Mouse (Mus musculus) olfactory bulb, adult 2 months (tissue): ENCODE results near the gene Prickle1. TPM values are rescaled to one million over a fixed set of nuclear protein-coding genes. Genes with fewer than 3 reads are reported as not detected.

Experiments used
- H3K27ac ChIP-seq: fragments of 200-500 bp; 2 replicates; pipeline ENCODE4 v1.5.1; 2012; ENCODE audit warnings: low read depth, low read length; ENCODE audit not compliant: insufficient read depth
- H3K4me1 ChIP-seq: fragments of 200-500 bp; 2 replicates; pipeline ENCODE4 v1.6.1; 2012; ENCODE audit warnings: low read length; ENCODE audit not compliant: control insufficient read depth, insufficient read depth
- H3K4me3 ChIP-seq: fragments of 200-500 bp; 2 replicates; pipeline ENCODE4 v1.5.1; 2012; ENCODE audit warnings: mild to moderate bottlenecking, low read depth, low read length, moderate library complexity; ENCODE audit not compliant: insufficient read depth
- CTCF ChIP-seq: fragments of 200-500 bp; IDR thresholded peaks from 2 replicates; pipeline ENCODE4 v1.5.1; 2012; ENCODE audit warnings: low read depth, mild to moderate bottlenecking, low read length, moderate library complexity; ENCODE audit not compliant: insufficient read depth
- POLR2A ChIP-seq: fragments of 200-500 bp; IDR thresholded peaks from 2 replicates; pipeline ENCODE4 v1.6.1; 2012; ENCODE audit warnings: mild to moderate bottlenecking, low read depth, low read length, moderate library complexity; ENCODE audit not compliant: insufficient read depth
- WGBS: fragments of 180-500 bp; shearing (Covaris S2); methylation state at CpG from one replicate; pipeline ENCODE4 v1.1.7; 2018; 5-methylcytosine and 5-hydroxymethylcytosine counted together
- polyA plus RNA-seq: library from polyadenylated mRNA; stranded (reverse); fragments of >200 nt; gene quantifications from 2 replicates; pipeline ENCODE4 v1.2.4, GENCODE M21; 2012; ENCODE audit warnings: low replicate concordance; ENCODE audit not compliant: missing spikeins, insufficient read depth, insufficient read length

The Prickle1 gene
- polyA plus RNA-seq, 1 experiment = not detected

GRCm38 (mm10) chr15:93618442-93619150 lies 22.9 kb upstream of the Prickle1 start:
- TF ChIP-seq POLR2A (no peak), CTCF (no peak)
- Histone ChIP-seq H3K4me3 (no peak overlapping the region), H3K4me1 (peaks cover 3% of the 10 kb centered on the region; the same call in 1 of the 2 replicates), H3K27ac (no peak overlapping the region)
- WGBS = 85% methylated on average over 6 of the region's 6 CpGs

- H3K27ac ChIP-seq = no peak overlapping the region
- WGBS = 92% methylated on average over 4 of the region's 4 CpGs
- TF ChIP-seq POLR2A = no peak
- no peak for TF ChIP-seq CTCF
- peaks cover 4% of the 10 kb centered on the region; the same call in 1 of the 2 replicates for H3K4me1 ChIP-seq
- H3K4me3 ChIP-seq = no peak overlapping the region
Measured at GRCm38 (mm10) chr15:93616277-93616676, 20.6 kb upstream of the Prickle1 start.

GRCm38 (mm10) chr15:93615031-93615430 lies 19.3 kb upstream of the Prickle1 start:
- TF ChIP-seq POLR2A (no peak), CTCF (no peak)
- H3K4me3 ChIP-seq = no peak overlapping the region
- WGBS = 68% methylated on average over 3 of the region's 3 CpGs

GRCm38 (mm10) chr15:93613606-93614005 lies 17.9 kb upstream of the Prickle1 start:
- no peak overlapping the region for H3K4me3 ChIP-seq
- WGBS = 60% methylated on average over 3 of the region's 3 CpGs
- no peak overlapping the region for H3K27ac ChIP-seq
- H3K4me1 ChIP-seq = peaks cover 4% of the 10 kb centered on the region; the same call in 1 of the 2 replicates
- TF ChIP-seq CTCF (no peak), POLR2A (no peak)

More at GRCm38 (mm10) chr15:93615031-93615430, 19.3 kb upstream of the Prickle1 start:
- peaks cover 4% of the 10 kb centered on the region; the same call in 1 of the 2 replicates for H3K4me1 ChIP-seq
- H3K27ac ChIP-seq = no peak overlapping the region

- 85% methylated on average over 16 of the region's 16 CpGs for WGBS
- Histone ChIP-seq H3K4me1 (peaks cover 4% of the 10 kb centered on the region; the same call in 1 of the 2 replicates), H3K4me3 (no peak overlapping the region), H3K27ac (no peak overlapping the region)
- TF ChIP-seq POLR2A (no peak), CTCF (no peak)
Measured at GRCm38 (mm10) chr15:93611536-93612300, 16.0 kb upstream of the Prickle1 start.

GRCm38 (mm10) chr15:93610721-93611201 lies 15.1 kb upstream of the Prickle1 start:
- Histone ChIP-seq H3K4me1 (peaks cover 4% of the 10 kb centered on the region; the same call in 1 of the 2 replicates), H3K27ac (no peak overlapping the region), H3K4me3 (no peak overlapping the region)
- WGBS = 84% methylated on average over 19 of the region's 19 CpGs
- TF ChIP-seq CTCF (no peak), POLR2A (no peak)

- TF ChIP-seq CTCF (no peak), POLR2A (no peak)
- peaks cover 4% of the 10 kb centered on the region; the same call in 1 of the 2 replicates for H3K4me1 ChIP-seq
- 84% methylated on average over 18 of the region's 18 CpGs for WGBS
- no peak overlapping the region for H3K4me3 ChIP-seq
- H3K27ac ChIP-seq = no peak overlapping the region
Measured at GRCm38 (mm10) chr15:93610288-93610687, 14.6 kb upstream of the Prickle1 start.

GRCm38 (mm10) chr15:93602850-93603249 lies 7.2 kb upstream of the Prickle1 start:
- Histone ChIP-seq H3K4me3 (no peak overlapping the region), H3K4me1 (no peaks in the 10 kb centered on the region), H3K27ac (no peak overlapping the region)
- 94% methylated on average over 6 of the region's 6 CpGs for WGBS
- TF ChIP-seq POLR2A = no peak
- TF ChIP-seq CTCF = no peak
